Mouse (Mus musculus) MEL (cell line): ENCODE data around the gene Gm42791. TPM values are rescaled to one million over a fixed set of nuclear protein-coding genes. Genes with fewer than 3 reads are reported as not detected.

Experiments used
- DNase-seq: peaks from one replicate; pipeline ENCODE4 v3.0.0; 2011; ENCODE audit warnings: low read depth, low spot score
- H3K27ac ChIP-seq: 2 replicates; pipeline ENCODE4 v1.5.1; 2012; ENCODE audit warnings: low read depth, mild to moderate bottlenecking, control low read depth, low read length, moderate library complexity; ENCODE audit not compliant: control insufficient read depth
- H3K27me3 ChIP-seq, 2 experiments: fragments of 150-350 bp in 1 of 2; sonication (generic) in 1 of 2; 2 replicates each; pipeline ENCODE4 v1.6.1; 2012; ENCODE audit warnings: low read length in 2 of 2, mild to moderate bottlenecking in 2 of 2, improper control_type of control experiment in 1 of 2, moderate library complexity in 1 of 2; ENCODE audit not compliant: insufficient read depth in 2 of 2, control insufficient read depth in 1 of 2
- H3K36me3 ChIP-seq, 2 experiments: 2 replicates each; pipeline ENCODE4 v1.6.1; 2012 to 2014; ENCODE audit warnings: low read length in 2 of 2, improper control_type of control experiment in 1 of 2, inconsistent platforms in 1 of 2, mild to moderate bottlenecking in 1 of 2; ENCODE audit not compliant: insufficient read depth in 2 of 2, control insufficient read depth in 1 of 2
- H3K4me1 ChIP-seq, 2 experiments: fragments of 150-350 bp in 1 of 2; sonication (generic) in 1 of 2; 2 replicates each; pipeline ENCODE4 v1.6.1; 2012; ENCODE audit warnings: low read length in 2 of 2, improper control_type of control experiment in 1 of 2, mild to moderate bottlenecking in 1 of 2; ENCODE audit not compliant: insufficient read depth in 2 of 2, control insufficient read depth in 1 of 2
- H3K4me3 ChIP-seq, 2 experiments: fragments of 150-350 bp in 1 of 2; sonication (generic) in 1 of 2; 2 replicates each; pipeline ENCODE4 v1.5.1; 2012; ENCODE audit warnings: low read depth in 2 of 2, low read length in 2 of 2, mild to moderate bottlenecking in 2 of 2, moderate library complexity in 2 of 2, control low read depth in 1 of 2, improper control_type of control experiment in 1 of 2; ENCODE audit not compliant: control insufficient read depth in 1 of 2, insufficient read depth in 1 of 2
- H3K79me2 ChIP-seq: 2 replicates; pipeline ENCODE4 v1.6.1; 2012; ENCODE audit warnings: mild to moderate bottlenecking, low read length, moderate library complexity; ENCODE audit not compliant: control insufficient read depth, poor library complexity, insufficient read depth
- H3K9ac ChIP-seq: 2 replicates; pipeline ENCODE4 v1.6.1; 2012; ENCODE audit warnings: low read depth, mild to moderate bottlenecking, control low read depth, low read length, moderate library complexity; ENCODE audit not compliant: control insufficient read depth, poor library complexity, severe bottlenecking
- H3K9me3 ChIP-seq: fragments of 150-350 bp; sonication (generic); replicated peaks from 2 replicates; pipeline ENCODE4 v1.6.1; 2012; ENCODE audit warnings: mild to moderate bottlenecking, low read length, improper control_type of control experiment, moderate library complexity; ENCODE audit not compliant: insufficient read depth
- CHD1 ChIP-seq: IDR thresholded peaks from 2 replicates; pipeline ENCODE4 v1.6.1; 2012; ENCODE audit warnings: low read depth, mild to moderate bottlenecking, inconsistent platforms, low read length, improper control_type of control experiment
- CHD2 ChIP-seq: IDR thresholded peaks from 2 replicates; pipeline ENCODE4 v1.6.1; 2011; ENCODE audit warnings: low read length, improper control_type of control experiment
- CTCF ChIP-seq, 3 experiments: IDR thresholded peaks in 2 of 3; conservative IDR thresholded peaks in 1 of 3; 2 replicates each; pipeline ENCODE4 v1.5.1; 2011 to 2012; ENCODE audit warnings: low read length in 3 of 3, low read depth in 2 of 3, mild to moderate bottlenecking in 2 of 3, improper control_type of control experiment in 1 of 3, inconsistent platforms in 1 of 3, mixed read lengths in 1 of 3, moderate library complexity in 1 of 3; ENCODE audit not compliant: control insufficient read depth in 1 of 3, insufficient read depth in 1 of 3, poor library complexity in 1 of 3, severe bottlenecking in 1 of 3
- E2F4 ChIP-seq: IDR thresholded peaks from 2 replicates; pipeline ENCODE4 v1.6.1; 2011; ENCODE audit warnings: low read depth, low read length, improper control_type of control experiment, borderline replicate concordance
- ELF1 ChIP-seq: IDR thresholded peaks from 2 replicates; pipeline ENCODE4 v1.6.1; 2014; ENCODE audit warnings: low read depth, mild to moderate bottlenecking, inconsistent platforms, low read length, improper control_type of control experiment, moderate library complexity
- EP300 ChIP-seq, 2 experiments: IDR thresholded peaks; 2 replicates each; pipeline ENCODE4 v1.6.1; 2011; ENCODE audit warnings: improper control_type of control experiment in 2 of 2, low read length in 2 of 2, low read depth in 1 of 2, mild to moderate bottlenecking in 1 of 2
- ETS1 ChIP-seq: IDR thresholded peaks from 2 replicates; pipeline ENCODE4 v1.6.1; 2012; ENCODE audit warnings: low read depth, mild to moderate bottlenecking, inconsistent platforms, low read length, improper control_type of control experiment, moderate library complexity
- HCFC1 ChIP-seq: IDR thresholded peaks from 2 replicates; pipeline ENCODE4 v1.6.1; 2012; ENCODE audit warnings: low read depth, mild to moderate bottlenecking, inconsistent platforms, low read length, improper control_type of control experiment, moderate library complexity
- JUND ChIP-seq: IDR thresholded peaks from 2 replicates; pipeline ENCODE4 v1.6.1; 2011; ENCODE audit warnings: low read depth, mild to moderate bottlenecking, improper control_type of control experiment, low read length
- MAFK ChIP-seq: IDR thresholded peaks from 2 replicates; pipeline ENCODE4 v1.6.1; 2011; ENCODE audit warnings: low read depth, mild to moderate bottlenecking, low read length, improper control_type of control experiment, borderline replicate concordance
- MAX ChIP-seq: IDR thresholded peaks from 2 replicates; pipeline ENCODE4 v1.6.1; 2011; ENCODE audit warnings: low read length, improper control_type of control experiment
- MAZ ChIP-seq: IDR thresholded peaks from 2 replicates; pipeline ENCODE4 v1.6.1; 2012; ENCODE audit warnings: low read depth, mild to moderate bottlenecking, inconsistent platforms, low read length, improper control_type of control experiment
- MEF2A ChIP-seq: IDR thresholded peaks from 2 replicates; pipeline ENCODE4 v1.6.1; 2014; ENCODE audit warnings: low read depth, mild to moderate bottlenecking, inconsistent platforms, low read length, improper control_type of control experiment; ENCODE audit not compliant: poor library complexity, insufficient replicate concordance, severe bottlenecking; ENCODE audit errors: extremely low read depth
- MXI1 ChIP-seq: IDR thresholded peaks from 2 replicates; pipeline ENCODE4 v1.6.1; 2011; ENCODE audit warnings: mild to moderate bottlenecking, low read depth, low read length, improper control_type of control experiment
- MYB ChIP-seq: IDR thresholded peaks from 2 replicates; pipeline ENCODE4 v1.6.1; 2011; ENCODE audit warnings: mild to moderate bottlenecking, low read depth, low read length, improper control_type of control experiment
- MYC ChIP-seq: IDR thresholded peaks from 2 replicates; pipeline ENCODE4 v1.6.1; 2011; ENCODE audit warnings: low read depth, mild to moderate bottlenecking, low read length, improper control_type of control experiment, moderate library complexity
- NELFE ChIP-seq: IDR thresholded peaks from 2 replicates; pipeline ENCODE4 v1.6.1; 2011; ENCODE audit warnings: low read depth, low read length, improper control_type of control experiment
- NRF1 ChIP-seq: IDR thresholded peaks from 2 replicates; pipeline ENCODE4 v1.6.1; 2014; ENCODE audit warnings: low read depth, mild to moderate bottlenecking, inconsistent platforms, low read length, improper control_type of control experiment, moderate library complexity; ENCODE audit not compliant: poor library complexity, insufficient read depth, severe bottlenecking
- POLR2A ChIP-seq, 2 experiments: IDR thresholded peaks; 2 replicates each; pipeline ENCODE4 v1.6.1; 2011 to 2012; ENCODE audit warnings: low read length in 2 of 2, mild to moderate bottlenecking in 2 of 2, control low read depth in 1 of 2, improper control_type of control experiment in 1 of 2, low read depth in 1 of 2, moderate library complexity in 1 of 2; ENCODE audit not compliant: control insufficient read depth in 1 of 2, insufficient read depth in 1 of 2, poor library complexity in 1 of 2
- POLR2AphosphoS5 ChIP-seq: IDR thresholded peaks from 2 replicates; pipeline ENCODE4 v1.6.1; 2012; ENCODE audit warnings: low read depth, borderline replicate concordance, mild to moderate bottlenecking, inconsistent platforms, low read length, moderate library complexity, mixed read lengths
- RAD21 ChIP-seq: IDR thresholded peaks from 2 replicates; pipeline ENCODE4 v1.6.1; 2011; ENCODE audit warnings: mild to moderate bottlenecking, low read depth, low read length, improper control_type of control experiment
- RCOR1 ChIP-seq: IDR thresholded peaks from 2 replicates; pipeline ENCODE4 v1.6.1; 2012; ENCODE audit warnings: low read depth, mild to moderate bottlenecking, inconsistent platforms, low read length, improper control_type of control experiment
- SIN3A ChIP-seq: IDR thresholded peaks from 2 replicates; pipeline ENCODE4 v1.6.1; 2012; ENCODE audit warnings: low read length, improper control_type of control experiment, inconsistent platforms
- SMC3 ChIP-seq: IDR thresholded peaks from 2 replicates; pipeline ENCODE4 v1.6.1; 2011; ENCODE audit warnings: low read depth, low read length, improper control_type of control experiment
- TAL1 ChIP-seq: IDR thresholded peaks from 2 replicates; pipeline ENCODE4 v1.6.1; 2012; ENCODE audit warnings: mild to moderate bottlenecking, inconsistent platforms, low read length, moderate library complexity, mixed read lengths
- TBP ChIP-seq: IDR thresholded peaks from 2 replicates; pipeline ENCODE4 v1.8.0; 2011; ENCODE audit warnings: low read depth, low read length, improper control_type of control experiment
- TCF12 ChIP-seq: IDR thresholded peaks from 2 replicates; pipeline ENCODE4 v1.6.1; 2014; ENCODE audit warnings: low read depth, mild to moderate bottlenecking, inconsistent platforms, low read length, improper control_type of control experiment, moderate library complexity
- USF1 ChIP-seq: IDR thresholded peaks from 2 replicates; pipeline ENCODE4 v1.6.1; 2014; ENCODE audit warnings: low read depth, mild to moderate bottlenecking, inconsistent platforms, low read length, improper control_type of control experiment, moderate library complexity
- USF2 ChIP-seq, 2 experiments: IDR thresholded peaks; 2 replicates each; pipeline ENCODE4 v1.6.1; 2011 to 2012; ENCODE audit warnings: improper control_type of control experiment in 2 of 2, low read length in 2 of 2, borderline replicate concordance in 1 of 2, inconsistent platforms in 1 of 2, low read depth in 1 of 2, mild to moderate bottlenecking in 1 of 2; ENCODE audit not compliant: insufficient read depth in 1 of 2
- ZKSCAN1 ChIP-seq: IDR thresholded peaks from 2 replicates; pipeline ENCODE4 v1.6.1; 2012; ENCODE audit warnings: low read depth, mild to moderate bottlenecking, inconsistent platforms, low read length, improper control_type of control experiment, moderate library complexity
- ZNF384 ChIP-seq: IDR thresholded peaks from 2 replicates; pipeline ENCODE4 v1.6.1; 2012; ENCODE audit warnings: low read depth, mild to moderate bottlenecking, inconsistent platforms, low read length, improper control_type of control experiment
- polyA plus RNA-seq, 2 experiments: library from polyadenylated mRNA; stranded (reverse) in 1 of 2; unstranded in 1 of 2; fragments of >175 nt in 1 of 2; fragments of >200 nt in 1 of 2; gene quantifications; 2 replicates each; pipeline versions ENCODE4 v1.2.1 to v1.2.4; 2012; ENCODE audit warnings: low replicate concordance in 2 of 2, low read depth in 1 of 2; ENCODE audit not compliant: insufficient read length in 2 of 2, insufficient read depth in 1 of 2, missing spikeins in 1 of 2
- total RNA-seq: library from RNA; depleted of rRNA; stranded (reverse); fragments of 300-350 nt; gene quantifications from 2 replicates; pipeline ENCODE4 v1.2.3, GENCODE M21; 2012

The Gm42791 gene
- total and polyA plus RNA-seq, 3 experiments, result 1.2 to 2.1 TPM; not detected in 1

GRCm38 (mm10) chr5:148959068-148959990 lies 35.6 kb downstream of the Gm42791 start (continued):
- TF ChIP-seq TBP (peak; percentile 57), MXI1 (peak; percentile 51), POLR2AphosphoS5 (no peak), USF2 (IDR thresholded peaks at IDR 0.05; ENCODE audit: borderline replicate concordance in 1 of 2, insufficient read depth in 1 of 2, low read depth in 1 of 2, low read length in 2 of 2) (no peak), E2F4 (no peak), JUND (peak; percentile 56; the same call in 1 of the 2 replicates), NELFE (no peak), NRF1 (no peak), RCOR1 (peak; percentile 85; the same call in 1 of the 2 replicates), ELF1 (no peak), USF1 (peak; percentile 84), ZNF384 (no peak), EP300 (IDR thresholded peaks at IDR 0.05; ENCODE audit: low read depth in 1 of 2, low read length in 2 of 2) (peak; percentile 74 to 90), TCF12 (peak; percentile 80), MYB (peak; percentile 57; the same call in 1 of the 2 replicates)
- TF ChIP-seq, all 39 proteins: peak for 17

- H3K9ac ChIP-seq, result peak overlapping the region; percentile 32
- TF ChIP-seq TBP (no peak), NRF1 (no peak), MYB (no peak), CHD1 (no peak), MAZ (no peak), ZNF384 (no peak), E2F4 (no peak), MEF2A (0 out of 2 replicates have a peak, but pooled peaks have one; percentile 10), POLR2AphosphoS5 (no peak), TAL1 (no peak), ZKSCAN1 (no peak), USF1 (no peak), MAFK (no peak), HCFC1 (no peak), RAD21 (peak; percentile 61), MAX (0 out of 2 replicates have a peak, but pooled peaks have one; percentile 11), SIN3A (no peak), RCOR1 (peak; percentile 38; the same call in 1 of the 2 replicates), MYC (0 out of 2 replicates have a peak, but pooled peaks have one; percentile 24), ELF1 (no peak), ETS1 (peak; percentile 20; the same call in 1 of the 2 replicates), SMC3 (peak; percentile 66), POLR2A (IDR thresholded peaks at IDR 0.05; ENCODE audit: control insufficient read depth in 1 of 2, insufficient read depth in 1 of 2, low read depth in 1 of 2, low read length in 2 of 2, poor library complexity in 1 of 2) (no peak), EP300 (IDR thresholded peaks at IDR 0.05; ENCODE audit: low read depth in 1 of 2, low read length in 2 of 2) (no peak), CHD2 (no peak), CTCF (IDR thresholded peaks at IDR 0.05 in 2 of 3, conservative IDR thresholded peaks at IDR 0.05 in 1 of 3; ENCODE audit: control insufficient read depth in 1 of 3, insufficient read depth in 1 of 3, low read depth in 2 of 3, low read length in 3 of 3, poor library complexity in 1 of 3, severe bottlenecking in 1 of 3) (peak; percentile 80 to 98 (median 85))
These were observed 36.6 kb downstream of the Gm42791 start for GRCm38 (mm10) chr5:148958355-148958754.

More at GRCm38 (mm10) chr5:148958355-148958754, 36.6 kb downstream of the Gm42791 start:
- H3K4me1 ChIP-seq, result peaks cover 4 to 14% of the 10 kb centered on the region in 2 experiments; a peak in 3 of 4 replicates
- peaks cover 0 to 4% of the 10 kb centered on the region in 2 experiments; a peak in 2 of 4 replicates for H3K36me3 ChIP-seq
- H3K79me2 ChIP-seq, result no peaks in the 10 kb centered on the region
- peak; percentile 80 for DNase-seq
- peak overlapping the region; percentile 36 to 47 for H3K4me3 ChIP-seq
- H3K27ac ChIP-seq, result peak overlapping the region; percentile 31; the same call in 1 of the 2 replicates
- H3K27me3 ChIP-seq, result no peaks in the 10 kb centered on the region
- no peaks in the 10 kb centered on the region for H3K9me3 ChIP-seq
